Mouse (Mus musculus) adrenal gland, postnatal 4 days (tissue): ENCODE measurements around the gene Wdr54. TPM values are rescaled to one million over a fixed set of nuclear protein-coding genes. Genes with fewer than 3 reads are reported as not detected.

Source experiments
- DNase-seq, 2 experiments: peaks; one replicate each; pipeline ENCODE4 v3.0.0; 2021 to 2022; ENCODE audit warnings: low spot score in 2 of 2, mixed read lengths in 2 of 2
- total RNA-seq, 2 experiments: library from RNA; stranded (reverse); gene quantifications; 2 replicates each; pipeline ENCODE4 v1.2.3; 2021

Wdr54 gene
- total RNA-seq, 2 experiments from 2014 or later: 3.5 to 3.6 TPM

- DNase-seq: no peak
These were observed 24.6 kb downstream of the Wdr54 start for GRCm38 (mm10) chr6:83131469-83132034.

DNA sequence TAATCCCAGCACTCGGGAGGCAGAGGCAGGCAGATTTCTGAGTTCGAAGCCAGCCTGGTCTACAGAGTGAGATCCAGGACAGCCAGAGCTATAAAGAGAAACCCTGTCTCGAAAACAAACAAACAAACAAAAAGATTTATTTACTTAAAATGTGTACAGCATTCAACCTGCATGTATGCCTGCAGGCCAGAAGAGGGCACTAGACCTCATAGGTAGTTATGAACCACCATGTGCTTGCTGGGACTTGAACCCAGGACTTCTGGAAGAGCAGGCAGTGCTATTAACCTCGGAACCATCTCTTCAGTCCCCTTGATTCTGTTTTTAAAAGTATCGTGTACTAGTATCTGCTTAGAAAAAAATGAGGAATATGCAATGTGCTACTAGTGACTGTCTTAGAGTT, 28.8 kb downstream of the Wdr54 start:
- DNase-seq: no peak

DNA sequence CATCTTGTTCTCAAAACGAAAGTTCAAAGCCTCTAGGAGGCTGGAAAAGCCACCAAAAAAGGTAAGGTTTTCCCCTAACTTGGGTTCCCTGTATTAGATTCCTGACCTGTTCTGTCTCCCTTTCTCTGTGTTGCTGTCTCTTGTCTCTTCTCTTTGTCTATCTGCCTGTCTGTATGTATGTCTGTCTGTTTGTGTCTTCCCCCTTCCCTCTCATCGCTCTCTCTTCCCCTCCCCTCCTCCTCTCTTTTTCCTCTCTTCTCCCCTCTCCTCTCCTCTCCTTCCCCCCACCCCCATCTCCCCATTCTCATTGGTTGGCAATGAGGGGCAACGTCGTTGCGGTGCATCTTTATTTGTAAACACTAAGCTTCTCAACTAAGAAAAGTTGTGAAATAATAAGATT, 30.9 kb downstream of the Wdr54 start, which contains the start of gene Ino80b:
Ino80b (minus strand) TSS at position 101 of the 400 bp plus-strand sequence.
- DNase-seq: no peak

- DNase-seq: peak; percentile 72 to 88
These were observed 31.3 kb downstream of the Wdr54 start for GRCm38 (mm10) chr6:83124851-83125312.

- no peak for DNase-seq
These were observed 33.2 kb downstream of the Wdr54 start for GRCm38 (mm10) chr6:83122961-83123360.

GRCm38 (mm10) chr6:83121863-83122710, 34.1 kb downstream of the Wdr54 start:
- DNase-seq: no peak

GRCm38 (mm10) chr6:83120930-83121862, 35.0 kb downstream of the Wdr54 start, which contains the start of gene Wbp1:
Gene Wbp1 (minus strand): TSS chr6:83121559.
- DNase-seq: peak; percentile 74 to 90

- DNase-seq: no peak
These were observed 36.5 kb downstream of the Wdr54 start for GRCm38 (mm10) chr6:83119734-83120051.

DNA sequence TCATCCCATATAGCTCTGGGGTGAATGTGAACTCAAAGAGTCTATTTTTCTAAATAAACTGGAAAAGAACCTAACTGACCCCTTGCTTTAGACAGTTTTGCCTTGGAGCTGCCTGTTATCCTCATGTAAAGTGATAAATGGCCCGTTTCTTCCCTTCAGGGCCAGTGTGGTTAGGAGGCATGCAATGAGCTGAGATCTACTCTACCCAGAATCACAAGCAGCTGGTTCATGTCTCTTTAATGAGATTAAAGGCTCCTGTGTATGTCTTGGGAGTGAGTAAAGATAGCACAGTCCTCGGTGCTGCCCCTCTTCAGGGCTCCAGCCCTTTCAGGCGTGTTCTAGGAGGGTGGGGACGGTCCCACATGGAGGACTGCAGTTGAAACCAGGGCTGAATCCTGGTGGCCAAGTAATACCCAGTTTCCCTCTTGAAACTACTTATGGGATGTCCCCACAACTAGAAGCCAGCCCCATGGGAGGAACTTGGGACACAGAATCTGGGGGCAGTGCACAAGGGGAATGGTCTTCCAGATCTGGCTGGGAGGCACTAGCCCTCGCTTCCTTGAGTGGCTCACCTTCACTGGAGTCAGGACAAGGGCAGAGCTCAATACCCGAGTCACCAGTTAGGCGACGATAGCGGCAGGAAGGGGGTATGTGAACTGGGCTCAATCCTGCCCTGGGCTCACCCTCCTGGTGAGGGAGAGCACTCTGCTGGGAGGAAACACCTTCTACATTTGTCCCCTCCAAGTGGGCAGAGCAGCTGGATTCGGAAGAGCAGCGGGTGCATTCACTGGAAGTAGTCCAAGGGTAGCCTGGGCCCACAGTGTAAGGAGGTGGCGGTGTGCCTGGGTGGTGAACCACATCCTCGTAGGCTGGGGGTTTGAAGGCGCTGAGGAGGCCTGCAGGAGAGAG, 37.1 kb downstream of the Wdr54 start:
- DNase-seq: no peak

DNA sequence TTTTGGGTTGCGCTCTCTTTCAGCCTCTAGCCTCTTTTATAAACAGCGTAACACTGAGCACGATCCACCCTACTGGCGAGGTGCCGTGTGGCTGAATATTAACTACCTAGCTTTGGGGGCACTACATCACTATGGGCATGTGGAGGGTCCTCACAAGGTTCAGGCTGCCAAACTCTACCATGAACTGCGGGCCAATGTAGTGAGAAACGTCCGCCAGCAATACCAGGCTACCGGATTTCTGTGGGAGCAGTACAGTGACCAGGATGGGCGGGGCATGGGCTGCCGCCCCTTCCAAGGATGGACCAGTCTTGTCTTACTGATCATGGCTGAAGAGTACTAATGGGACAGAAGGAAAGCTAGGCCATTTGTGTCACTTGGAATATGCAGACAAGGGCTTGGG, 37.8 kb downstream of the Wdr54 start:
- DNase-seq: no peak

GRCm38 (mm10) chr6:83117616-83118015, 38.6 kb downstream of the Wdr54 start:
- no peak for DNase-seq

GRCm38 (mm10) chr6:83117165-83117438, 39.1 kb downstream of the Wdr54 start:
- DNase-seq: no peak

- no peak for DNase-seq
These were observed 39.6 kb downstream of the Wdr54 start for GRCm38 (mm10) chr6:83116373-83117164.

GRCm38 (mm10) chr6:83115682-83116372, 40.4 kb downstream of the Wdr54 start:
- no peak for DNase-seq

DNA sequence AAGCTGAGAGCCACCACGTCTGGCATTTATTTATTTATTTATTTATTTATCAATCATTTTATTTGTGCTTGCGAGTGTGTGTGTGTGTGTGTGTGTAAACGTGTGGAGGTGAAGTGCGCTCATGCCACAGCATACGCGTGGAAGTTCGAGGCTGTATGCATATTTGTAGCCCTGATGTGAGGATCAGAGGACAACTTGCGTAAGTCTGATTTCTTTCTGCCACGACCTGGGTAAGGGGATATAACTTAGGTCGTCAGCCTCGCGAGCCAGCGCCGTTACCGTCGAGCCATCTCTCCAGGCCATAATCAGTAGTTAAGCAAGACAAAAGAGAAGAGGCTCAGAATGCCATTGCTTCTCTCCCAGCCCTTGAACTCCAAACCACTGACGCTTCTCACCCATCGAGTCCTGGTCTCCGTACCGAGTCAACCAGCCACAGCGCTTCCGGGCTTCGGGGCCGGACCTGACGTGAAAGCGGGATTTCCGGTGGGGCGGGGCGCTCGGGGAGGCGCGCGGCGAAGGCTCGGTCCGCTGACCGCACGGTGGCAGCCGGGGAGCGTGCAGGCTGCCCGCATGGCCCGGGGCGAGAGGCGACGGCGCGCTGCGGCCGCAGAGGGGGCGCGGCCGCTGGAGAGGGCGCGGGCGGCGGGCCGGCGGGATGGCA, 41.1 kb downstream of the Wdr54 start, which contains the start of gene Mogs:
Mogs (plus strand) TSS at position 486 of the 661 bp plus-strand sequence.
- DNase-seq: peak; percentile 89 to 93

DNA sequence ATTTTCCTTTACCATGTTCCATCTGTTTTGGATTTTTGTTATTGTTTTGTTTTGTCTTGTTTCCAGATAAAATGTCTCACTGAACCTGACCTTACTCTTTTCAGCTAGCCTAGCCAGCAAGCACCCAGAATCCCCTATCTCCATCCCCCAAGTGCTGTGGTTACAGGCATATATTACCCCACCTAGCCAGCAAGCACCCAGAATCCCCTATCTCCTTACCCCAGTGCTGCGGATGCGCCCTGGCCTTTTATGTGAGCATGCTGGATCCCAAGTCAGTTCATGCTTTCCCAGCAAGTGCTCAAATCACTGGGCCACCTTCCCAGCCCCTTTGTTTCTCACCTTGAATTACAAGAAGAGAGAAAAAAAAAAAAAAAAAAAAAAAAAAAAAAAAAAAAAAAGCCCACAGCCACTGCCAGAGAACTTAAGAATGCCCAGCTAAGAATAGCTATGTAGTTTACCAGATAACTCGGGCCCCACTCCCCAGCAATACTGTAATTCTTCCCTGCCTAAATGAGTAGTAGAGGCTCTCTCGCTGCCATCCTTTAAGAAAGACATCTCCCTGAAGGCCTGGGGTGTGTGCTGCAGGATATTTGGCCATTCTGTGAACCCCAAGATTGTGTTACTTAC, 44.6 kb downstream of the Wdr54 start:
- DNase-seq: no peak

DNA sequence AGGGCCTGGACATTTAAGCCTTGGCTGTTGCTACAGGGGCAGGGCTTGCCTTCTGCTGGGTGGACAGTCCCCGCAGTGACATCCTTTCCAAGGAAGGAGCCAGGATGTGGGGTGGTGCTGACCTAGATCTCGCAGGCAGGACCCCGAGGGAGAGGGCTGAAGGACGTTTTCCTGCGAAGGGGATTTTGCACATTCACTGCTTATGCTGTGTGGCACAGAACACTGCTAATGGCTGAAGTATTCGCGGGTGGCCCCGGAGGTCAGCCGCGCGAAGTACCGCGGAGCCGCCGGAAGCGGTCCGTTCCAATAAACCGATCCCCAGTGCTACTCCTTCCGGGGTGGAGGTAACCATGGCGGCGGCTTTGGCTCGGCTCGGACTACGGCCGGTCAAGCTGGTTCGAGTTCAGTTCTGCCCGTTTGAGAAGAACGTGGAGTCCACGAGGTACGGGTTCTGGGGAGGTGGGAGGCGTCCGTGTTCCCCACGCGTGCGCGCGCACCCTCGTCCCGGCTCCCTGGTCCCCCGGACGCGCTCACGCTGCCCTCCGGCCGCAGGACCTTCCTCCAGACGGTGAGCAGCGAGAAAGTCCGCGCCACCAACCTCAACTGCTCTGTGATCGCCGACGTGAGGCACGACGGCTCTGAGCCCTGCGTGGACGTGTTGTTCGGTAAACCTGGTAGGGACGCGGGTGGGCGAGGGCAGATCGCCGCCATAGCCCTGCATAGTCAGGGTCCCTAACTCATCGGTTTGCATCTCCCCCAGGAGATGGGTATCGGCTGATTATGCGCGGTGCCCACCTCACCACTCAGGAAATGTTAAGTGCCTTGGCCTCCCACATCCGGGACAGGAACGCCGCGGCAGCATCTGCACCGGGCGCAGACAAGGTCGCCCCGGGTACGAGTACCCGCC, 47.2 kb downstream of the Wdr54 start, which contains the start of gene Mrpl53:
Mrpl53 (plus strand) TSS at position 279 of the 907 bp plus-strand sequence.
- peak; percentile 66 to 73 for DNase-seq
